Mouse (Mus musculus): Measurements from ENCODE around the gene Gm37419. TPM values are rescaled to one million over a fixed set of nuclear protein-coding genes. Genes with fewer than 3 reads are reported as not detected.

Gm37419 gene
- polyA plus RNA-seq, 1 experiment from 2014 or later, result not detected

DNA sequence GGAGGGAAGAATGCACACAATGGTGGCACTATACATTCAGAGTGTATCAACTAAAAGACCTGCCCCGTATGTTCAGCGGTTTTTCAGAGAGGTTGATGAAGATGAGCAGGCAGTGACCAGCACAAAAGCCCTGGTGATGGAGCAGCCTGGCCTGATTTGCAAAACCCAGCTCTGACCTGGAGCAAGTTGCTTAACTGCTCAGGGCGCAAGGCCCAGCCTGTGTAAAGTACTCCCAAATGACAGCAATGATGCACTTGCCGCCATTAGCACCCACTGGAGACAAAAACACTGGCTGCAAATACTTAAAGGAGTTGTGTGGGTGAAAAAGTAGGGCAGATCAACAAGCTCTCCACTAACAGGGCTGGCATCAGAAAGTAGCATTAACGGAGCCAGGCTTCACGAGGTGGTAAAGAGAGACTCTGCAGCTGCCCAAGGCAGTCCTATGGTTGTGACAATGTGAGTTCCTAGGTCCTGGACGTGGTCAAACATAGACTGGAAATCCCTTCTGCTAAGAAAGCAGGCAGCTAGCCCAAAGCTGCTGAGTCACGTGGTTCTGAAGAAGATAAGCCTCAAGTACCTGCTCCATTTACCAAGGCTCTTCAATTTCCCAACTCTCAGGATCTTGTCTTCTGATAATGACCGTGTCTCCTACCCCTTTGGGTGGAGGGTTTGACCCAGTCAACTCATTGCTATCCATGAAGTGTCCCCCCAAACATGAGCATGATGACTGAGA, 14.5 kb upstream of the Gm37419 start:
- Histone ChIP-seq H3K4me2 (no peak overlapping the region), H3K36me3 (ENCODE audit: control insufficient read depth, insufficient read depth, low read length) (no peaks in the 10 kb centered on the region), H3K9ac (ENCODE audit: low read depth, low read length) (no peak overlapping the region), H3K9me3 (replicated peaks; ENCODE audit: control insufficient read depth, low read length) (no peaks in the 10 kb centered on the region), H3K4me1 (ENCODE audit: control insufficient read depth, insufficient read depth, low read length) (peaks cover 21% of the 10 kb centered on the region), H3K27ac (ENCODE audit: low read depth, low read length) (no peak overlapping the region), H3K27me3 (ENCODE audit: control insufficient read depth, insufficient read depth, low read length) (no peaks in the 10 kb centered on the region; the same call in 1 of the 2 replicates), H3K4me3 (ENCODE audit: low read depth, low read length) (no peak overlapping the region)
- ATAC-seq (replicated peaks; ENCODE audit: insufficient number of reproducible peaks, low FRiP score, low TSS enrichment), result no peak
- WGBS (ENCODE audit: insufficient replicate concordance), result 70% methylated on average over 9 of the region's 9 CpGs

GRCm38 (mm10) chr16:23976196-23976595, 12.1 kb upstream of the Gm37419 start:
- H3K36me3 ChIP-seq (ENCODE audit: control insufficient read depth, insufficient read depth, low read length), result no peaks in the 10 kb centered on the region
- no peak overlapping the region for H3K9ac ChIP-seq (ENCODE audit: low read depth, low read length)
- H3K4me1 ChIP-seq (ENCODE audit: control insufficient read depth, insufficient read depth, low read length), result peaks cover 23% of the 10 kb centered on the region
- ATAC-seq (replicated peaks; ENCODE audit: insufficient number of reproducible peaks, low FRiP score, low TSS enrichment), result no peak
- H3K9me3 ChIP-seq (replicated peaks; ENCODE audit: control insufficient read depth, low read length), result no peaks in the 10 kb centered on the region
- H3K27ac ChIP-seq (ENCODE audit: low read depth, low read length), result no peak overlapping the region
- peaks cover 22% of the 10 kb centered on the region for H3K27me3 ChIP-seq (ENCODE audit: control insufficient read depth, insufficient read depth, low read length)
- H3K4me3 ChIP-seq (ENCODE audit: low read depth, low read length), result no peak overlapping the region
- WGBS (ENCODE audit: insufficient replicate concordance), result 88% methylated on average over 2 of the region's 2 CpGs
- H3K4me2 ChIP-seq, result no peak overlapping the region

DNA sequence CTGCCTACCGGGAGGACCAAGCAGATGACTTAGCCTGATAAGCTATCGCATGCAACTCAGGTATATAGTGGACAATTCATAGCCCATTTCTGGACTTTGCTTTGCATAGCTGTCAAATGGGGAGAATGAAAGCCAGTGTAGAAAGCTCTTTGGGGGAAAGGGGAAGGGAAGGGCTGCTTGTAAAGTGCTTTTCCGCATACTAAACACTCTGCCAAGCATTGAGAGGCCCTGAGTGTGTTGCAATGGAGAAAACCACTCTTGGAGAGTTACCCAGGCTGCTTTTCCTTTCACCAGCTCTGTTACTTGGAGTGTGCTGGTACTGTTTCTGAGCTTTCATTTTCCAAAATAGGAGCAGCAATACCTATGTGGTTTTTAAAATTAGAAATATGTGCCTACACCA, 10.6 kb upstream of the Gm37419 start:
- H3K4me3 ChIP-seq (ENCODE audit: low read depth, low read length), result no peak overlapping the region
- H3K4me1 ChIP-seq (ENCODE audit: control insufficient read depth, insufficient read depth, low read length), result peaks cover 15% of the 10 kb centered on the region
- H3K27ac ChIP-seq (ENCODE audit: low read depth, low read length), result no peak overlapping the region
- H3K27me3 ChIP-seq (ENCODE audit: control insufficient read depth, insufficient read depth, low read length), result peaks cover 22% of the 10 kb centered on the region
- H3K36me3 ChIP-seq (ENCODE audit: control insufficient read depth, insufficient read depth, low read length), result no peaks in the 10 kb centered on the region
- H3K4me2 ChIP-seq, result no peak overlapping the region
- ATAC-seq (replicated peaks; ENCODE audit: insufficient number of reproducible peaks, low FRiP score, low TSS enrichment), result no peak
- 76% methylated on average over 3 of the region's 3 CpGs for WGBS (ENCODE audit: insufficient replicate concordance)
- no peaks in the 10 kb centered on the region for H3K9me3 ChIP-seq (replicated peaks; ENCODE audit: control insufficient read depth, low read length)
- H3K9ac ChIP-seq (ENCODE audit: low read depth, low read length), result no peak overlapping the region

GRCm38 (mm10) chr16:23978495-23978894, 9.8 kb upstream of the Gm37419 start:
- H3K9me3 ChIP-seq (replicated peaks; ENCODE audit: control insufficient read depth, low read length), result no peaks in the 10 kb centered on the region
- no peak overlapping the region for H3K9ac ChIP-seq (ENCODE audit: low read depth, low read length)
- no peak overlapping the region for H3K27ac ChIP-seq (ENCODE audit: low read depth, low read length)
- peaks cover 9% of the 10 kb centered on the region for H3K4me1 ChIP-seq (ENCODE audit: control insufficient read depth, insufficient read depth, low read length)
- 74% methylated on average over 4 of the region's 4 CpGs for WGBS (ENCODE audit: insufficient replicate concordance)
- H3K27me3 ChIP-seq (ENCODE audit: control insufficient read depth, insufficient read depth, low read length), result peaks cover 22% of the 10 kb centered on the region
- ATAC-seq (replicated peaks; ENCODE audit: insufficient number of reproducible peaks, low FRiP score, low TSS enrichment), result no peak
- no peak overlapping the region for H3K4me3 ChIP-seq (ENCODE audit: low read depth, low read length)
- H3K36me3 ChIP-seq (ENCODE audit: control insufficient read depth, insufficient read depth, low read length), result no peaks in the 10 kb centered on the region
- H3K4me2 ChIP-seq, result no peak overlapping the region

DNA sequence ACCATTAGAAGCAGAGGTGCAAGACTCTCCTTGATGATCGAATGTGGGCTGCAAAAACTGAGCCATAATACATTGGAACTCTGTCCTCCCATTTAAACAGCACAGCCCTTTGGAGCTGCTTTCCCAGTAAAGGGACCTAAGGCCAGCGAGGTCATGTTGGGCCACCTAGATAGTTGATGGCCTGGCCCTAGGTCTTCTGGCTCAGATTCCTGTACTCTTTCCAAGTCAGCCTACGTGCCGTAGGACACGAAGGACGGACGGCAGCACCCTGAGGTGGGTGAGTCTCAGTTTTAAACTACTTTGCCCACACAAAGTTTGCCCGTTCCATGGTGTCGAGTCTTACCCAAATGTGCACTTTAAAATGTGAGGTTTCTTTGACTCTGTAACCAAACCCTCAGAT, 8.8 kb upstream of the Gm37419 start:
- no peak overlapping the region for H3K4me3 ChIP-seq (ENCODE audit: low read depth, low read length)
- WGBS (ENCODE audit: insufficient replicate concordance), result 82% methylated on average over 9 of the region's 9 CpGs
- peaks cover 22% of the 10 kb centered on the region for H3K27me3 ChIP-seq (ENCODE audit: control insufficient read depth, insufficient read depth, low read length)
- no peaks in the 10 kb centered on the region for H3K9me3 ChIP-seq (replicated peaks; ENCODE audit: control insufficient read depth, low read length)
- no peaks in the 10 kb centered on the region for H3K36me3 ChIP-seq (ENCODE audit: control insufficient read depth, insufficient read depth, low read length)
- H3K27ac ChIP-seq (ENCODE audit: low read depth, low read length), result no peak overlapping the region
- peaks cover 9% of the 10 kb centered on the region; the same call in 1 of the 2 replicates for H3K4me1 ChIP-seq (ENCODE audit: control insufficient read depth, insufficient read depth, low read length)
- H3K9ac ChIP-seq (ENCODE audit: low read depth, low read length), result no peak overlapping the region
- ATAC-seq (replicated peaks; ENCODE audit: insufficient number of reproducible peaks, low FRiP score, low TSS enrichment), result no peak
- no peak overlapping the region for H3K4me2 ChIP-seq

DNA sequence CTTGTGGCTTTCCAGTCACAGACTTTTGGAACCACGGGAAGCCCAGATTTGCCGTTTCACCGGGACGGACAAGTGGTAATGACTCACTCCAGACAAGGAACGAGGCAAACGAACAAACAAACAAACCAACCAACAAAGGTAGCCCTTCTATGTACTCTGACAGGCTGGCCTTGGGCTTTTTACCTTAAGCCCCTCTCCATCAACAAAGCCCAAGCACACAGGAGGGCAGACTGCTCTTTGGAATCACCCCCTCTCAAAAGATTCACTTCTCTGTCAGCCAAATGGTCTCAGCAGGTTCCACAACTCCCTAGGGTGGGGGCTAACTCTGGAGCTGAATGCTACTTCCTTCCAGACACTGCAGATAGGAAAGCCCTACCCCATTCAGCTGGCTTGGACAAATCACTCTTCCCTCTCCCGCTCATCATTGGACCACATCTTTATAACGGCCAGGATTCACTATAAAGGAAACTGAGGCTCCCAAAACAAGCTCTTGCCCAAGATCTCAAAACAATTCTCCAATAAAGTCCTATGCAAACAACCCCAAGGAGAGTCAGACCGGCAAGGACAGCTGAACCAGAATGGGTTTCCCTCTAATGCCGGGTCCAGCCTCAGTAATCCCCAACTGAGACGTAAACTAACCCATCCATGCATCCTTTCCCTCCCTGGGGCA, 7.9 kb upstream of the Gm37419 start:
- WGBS (ENCODE audit: insufficient replicate concordance), result 4% methylated on average over 11 of the region's 11 CpGs
- H3K27ac ChIP-seq (ENCODE audit: low read depth, low read length), result no peak overlapping the region
- H3K36me3 ChIP-seq (ENCODE audit: control insufficient read depth, insufficient read depth, low read length), result no peaks in the 10 kb centered on the region
- H3K4me1 ChIP-seq (ENCODE audit: control insufficient read depth, insufficient read depth, low read length), result peaks cover 9% of the 10 kb centered on the region; the same call in 1 of the 2 replicates
- H3K4me2 ChIP-seq, result peak overlapping the region; percentile 71
- H3K9ac ChIP-seq (ENCODE audit: low read depth, low read length), result peak overlapping the region; percentile 67
- no peak for ATAC-seq (replicated peaks; ENCODE audit: insufficient number of reproducible peaks, low FRiP score, low TSS enrichment)
- peaks cover 22% of the 10 kb centered on the region for H3K27me3 ChIP-seq (ENCODE audit: control insufficient read depth, insufficient read depth, low read length)
- peak overlapping the region; percentile 47 for H3K4me3 ChIP-seq (ENCODE audit: low read depth, low read length)
- H3K9me3 ChIP-seq (replicated peaks; ENCODE audit: control insufficient read depth, low read length), result no peaks in the 10 kb centered on the region

DNA sequence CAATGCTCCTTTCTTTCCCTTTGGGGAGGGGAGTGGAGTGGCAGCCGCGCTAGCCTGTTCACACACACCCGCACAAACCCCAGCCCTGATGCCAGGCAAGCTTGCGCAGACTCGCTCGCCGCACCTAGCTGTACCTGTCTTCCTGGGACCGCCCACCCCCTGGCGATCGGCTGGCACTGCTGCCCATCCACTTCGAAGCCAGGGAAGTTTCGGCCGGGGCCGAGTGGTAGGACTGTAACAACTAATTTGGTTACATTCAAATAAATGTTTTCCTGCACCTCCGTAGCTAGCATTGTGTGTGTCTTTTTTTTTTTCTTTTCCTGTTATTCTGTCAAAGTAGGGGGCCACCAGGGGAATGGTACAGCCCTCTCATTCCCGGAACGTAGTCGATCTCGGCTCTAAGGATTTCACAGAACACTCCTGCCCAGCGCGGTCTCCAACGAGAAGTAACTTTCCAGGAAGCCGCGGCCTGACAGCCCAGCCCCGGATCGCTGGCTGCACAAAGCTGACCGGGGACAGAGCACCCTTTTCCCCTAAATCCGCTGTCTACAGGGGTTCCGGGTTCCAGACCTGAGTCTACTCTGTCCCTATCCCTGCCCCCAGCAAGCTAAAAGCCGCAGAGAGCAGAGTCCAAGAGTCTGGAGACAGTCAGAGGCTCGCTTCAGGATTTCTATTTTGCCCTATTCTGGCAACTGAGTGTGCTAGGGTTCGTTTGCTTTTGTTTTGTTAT, 7.1 kb upstream of the Gm37419 start:
- no peaks in the 10 kb centered on the region for H3K36me3 ChIP-seq (ENCODE audit: control insufficient read depth, insufficient read depth, low read length)
- peak overlapping the region; percentile 71 for H3K4me2 ChIP-seq
- H3K9me3 ChIP-seq (replicated peaks; ENCODE audit: control insufficient read depth, low read length), result no peaks in the 10 kb centered on the region
- peak overlapping the region; percentile 67 for H3K9ac ChIP-seq (ENCODE audit: low read depth, low read length)
- ATAC-seq (replicated peaks; ENCODE audit: insufficient number of reproducible peaks, low FRiP score, low TSS enrichment), result no peak
- H3K4me1 ChIP-seq (ENCODE audit: control insufficient read depth, insufficient read depth, low read length), result peaks cover 16% of the 10 kb centered on the region
- peak overlapping the region; percentile 47 for H3K4me3 ChIP-seq (ENCODE audit: low read depth, low read length)
- peaks cover 22% of the 10 kb centered on the region for H3K27me3 ChIP-seq (ENCODE audit: control insufficient read depth, insufficient read depth, low read length)
- H3K27ac ChIP-seq (ENCODE audit: low read depth, low read length), result no peak overlapping the region
- under 1% methylated on average over 32 of the region's 32 CpGs for WGBS (ENCODE audit: insufficient replicate concordance)

- Histone ChIP-seq H3K4me1 (ENCODE audit: control insufficient read depth, insufficient read depth, low read length) (peaks cover 18% of the 10 kb centered on the region), H3K27ac (ENCODE audit: low read depth, low read length) (no peak overlapping the region), H3K27me3 (ENCODE audit: control insufficient read depth, insufficient read depth, low read length) (peaks cover 22% of the 10 kb centered on the region), H3K9me3 (replicated peaks; ENCODE audit: control insufficient read depth, low read length) (no peaks in the 10 kb centered on the region), H3K4me3 (ENCODE audit: low read depth, low read length) (peak overlapping the region; percentile 47), H3K36me3 (ENCODE audit: control insufficient read depth, insufficient read depth, low read length) (no peaks in the 10 kb centered on the region), H3K9ac (ENCODE audit: low read depth, low read length) (peak overlapping the region; percentile 23; the same call in 1 of the 2 replicates), H3K4me2 (peak overlapping the region; percentile 71)
- peak; percentile 69; the same call in 1 of the 2 replicates for ATAC-seq (replicated peaks; ENCODE audit: insufficient number of reproducible peaks, low FRiP score, low TSS enrichment)
- under 1% methylated on average over 28 of the region's 28 CpGs for WGBS (ENCODE audit: insufficient replicate concordance)
Measured at GRCm38 (mm10) chr16:23981925-23982851, 6.1 kb upstream of the Gm37419 start.
